Mouse (Mus musculus): Measurements from ENCODE around the gene Smug1.

DNA sequence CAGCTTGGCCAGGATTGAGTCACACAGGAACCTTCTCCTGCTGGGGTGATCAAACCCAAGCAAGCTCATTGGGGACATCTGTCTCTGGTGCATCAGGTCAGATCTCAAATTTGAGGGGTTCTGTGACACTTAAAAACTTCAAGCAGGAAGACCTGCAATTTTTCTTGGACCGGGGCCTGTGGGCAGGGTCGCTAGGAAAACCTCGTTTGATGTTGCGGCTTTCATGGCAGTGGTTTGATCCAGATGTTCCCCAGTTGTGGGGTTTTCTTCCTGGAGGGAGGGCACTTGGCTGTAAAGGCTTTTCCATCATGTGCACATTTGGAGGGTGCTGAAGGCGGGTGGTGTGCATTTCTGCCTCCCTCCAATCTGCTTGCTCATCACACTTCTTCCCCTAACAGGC is 51.2 kb downstream of the Smug1 start:
- no peak for TF ChIP-seq CTCF (IDR thresholded peaks at IDR 0.05; ENCODE audit: control insufficient read depth, insufficient read depth, insufficient read length)
- no peak for TF ChIP-seq MAX (IDR thresholded peaks at IDR 0.05)
- no peak for TF ChIP-seq MYOD1 (IDR thresholded peaks at IDR 0.05; ENCODE audit: control insufficient read depth, insufficient read length, low read depth)
- TF ChIP-seq MYOG (IDR thresholded peaks at IDR 0.05; ENCODE audit: control insufficient read depth, extremely low read depth, insufficient read length) = no peak
- TF ChIP-seq CEBPB (IDR thresholded peaks at IDR 0.05; ENCODE audit: low read depth) = no peak
- no peak for TF ChIP-seq USF1 (IDR thresholded peaks at IDR 0.05; ENCODE audit: low read depth)
- TF ChIP-seq FOSL1 (IDR thresholded peaks at IDR 0.05; ENCODE audit: insufficient read depth, low read length, poor library complexity, severe bottlenecking) = no peak

Measured in C2C12 (cell line).